Comparison of ENCODE assay signal across 8 mouse cellular contexts in the genomic region with DNA sequence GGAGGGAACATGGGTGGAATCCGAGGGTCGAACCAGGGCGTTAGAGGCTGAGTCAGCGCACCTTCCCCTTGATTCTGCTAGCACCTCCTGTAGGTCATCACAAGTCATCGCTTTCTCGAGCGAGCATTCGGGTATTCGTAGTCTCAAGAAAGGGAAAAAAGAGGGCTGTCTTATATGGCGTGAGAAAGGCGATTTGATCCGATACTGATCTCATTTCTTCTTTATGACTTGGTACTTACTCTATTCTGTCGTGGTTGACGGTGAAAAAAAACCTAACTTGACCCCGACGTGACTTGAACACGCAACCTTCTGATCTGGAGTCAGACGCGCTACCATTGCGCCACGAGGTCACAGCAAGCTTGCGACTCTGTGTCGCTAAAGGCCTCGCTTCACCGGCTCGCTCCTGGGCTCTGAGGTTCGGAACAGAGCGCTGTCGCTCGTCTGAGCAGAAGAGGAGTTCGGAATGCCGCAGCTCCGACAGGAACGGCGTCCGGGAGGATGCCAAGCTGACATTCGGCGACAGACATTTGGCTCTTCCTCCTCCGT. TPM values are rescaled to one million over a fixed set of nuclear protein-coding genes. Genes with fewer than 3 reads are reported as not detected.
DNase-seq lines count a peak whose midpoint lies in the region; ATAC-seq and TF ChIP-seq lines count a peak whose summit lies in the region.

No protein-coding gene starts in this region.

- H3K4me2 ChIP-seq in forebrain, postnatal 0 days (ENCODE audit: low read depth): peak overlapping the region; percentile 52
- H3K4me2 ChIP-seq in neural tube, embryonic 14.5 days (ENCODE audit: low read depth, low read length): peak overlapping the region; percentile 50

- DNase-seq in MEL (ENCODE audit: low read depth, low spot score): peak; percentile 96
- DNase-seq in cerebellum, adult 2 months: peak; percentile 93 to 99
- DNase-seq in forebrain, postnatal 0 days: peak; percentile 96
- peak; percentile 99 for DNase-seq in heart, postnatal 36 days
- peak; percentile 94 to 99 for DNase-seq in layer of hippocampus, adult 18-20 months (ENCODE audit: low spot score in 2 of 2)
- peak; percentile 93 for DNase-seq in lung, adult 18-20 months

- peak overlapping the region; percentile 59 to 63 for H3K4me3 ChIP-seq in MEL (ENCODE audit: control insufficient read depth in 1 of 2, insufficient read depth in 1 of 2, low read depth in 2 of 2, low read length in 2 of 2)
- peak overlapping the region; percentile 95 for H3K4me3 ChIP-seq in cerebellum, adult 2 months (replicated peaks; ENCODE audit: insufficient read depth, low read depth, low read length)
- peak overlapping the region; percentile 48 for H3K4me3 ChIP-seq in forebrain, postnatal 0 days (ENCODE audit: low read depth, low read length)
- peak overlapping the region; percentile 56 for H3K4me3 ChIP-seq in neural tube, embryonic 14.5 days (ENCODE audit: low read depth, low read length)
- H3K4me3 ChIP-seq in testis, adult 2 months (ENCODE audit: control insufficient read depth, low read depth, low read length): peak overlapping the region; percentile 83

- ATAC-seq in forebrain, postnatal 0 days: peak; percentile 92
- peak; percentile 95 for ATAC-seq in neural tube, embryonic 14.5 days (ENCODE audit: low read depth)

- no peaks in the 10 kb centered on the region for H3K9me3 ChIP-seq in MEL (replicated peaks; ENCODE audit: insufficient read depth, low read length)
- no peaks in the 10 kb centered on the region for H3K9me3 ChIP-seq in forebrain, postnatal 0 days (ENCODE audit: low read length)
- H3K9me3 ChIP-seq in neural tube, embryonic 14.5 days (ENCODE audit: control insufficient read depth, low read length): no peaks in the 10 kb centered on the region

- H3K27ac ChIP-seq in MEL (ENCODE audit: control insufficient read depth, low read depth, low read length): peak overlapping the region; percentile 47
- H3K27ac ChIP-seq in cerebellum, adult 2 months (ENCODE audit: insufficient read depth, low read length): peak overlapping the region; percentile 99
- H3K27ac ChIP-seq in forebrain, postnatal 0 days (ENCODE audit: low read depth, low read length): peak overlapping the region; percentile 94
- peak overlapping the region; percentile 93 for H3K27ac ChIP-seq in neural tube, embryonic 14.5 days (ENCODE audit: low read depth, low read length)
- H3K27ac ChIP-seq in testis, adult 2 months (ENCODE audit: control insufficient read depth, insufficient read depth, low read depth, low read length): peak overlapping the region; percentile 56

- H3K9ac ChIP-seq in MEL (ENCODE audit: control insufficient read depth, low read depth, low read length, poor library complexity, severe bottlenecking): peak overlapping the region; percentile 66
- H3K9ac ChIP-seq in forebrain, postnatal 0 days: peak overlapping the region; percentile 66
- H3K9ac ChIP-seq in neural tube, embryonic 14.5 days (replicated peaks; ENCODE audit: low read depth, low read length): peak overlapping the region; percentile 59

- TF ChIP-seq CTCF in MEL (IDR thresholded peaks at IDR 0.05 in 2 of 3, conservative IDR thresholded peaks at IDR 0.05 in 1 of 3; ENCODE audit: control insufficient read depth in 1 of 3, insufficient read depth in 1 of 3, low read depth in 2 of 3, low read length in 3 of 3, poor library complexity in 1 of 3, severe bottlenecking in 1 of 3): peak; percentile 55 to 69 (median 66)
- TF ChIP-seq CTCF in cerebellum, adult 2 months (IDR thresholded peaks at IDR 0.05; ENCODE audit: borderline replicate concordance, insufficient read depth, low read depth, low read length): peak; percentile 62
- TF ChIP-seq CTCF in forebrain, postnatal 0 days (IDR thresholded peaks at IDR 0.05; ENCODE audit: low read depth): peak; percentile 53
- TF ChIP-seq CTCF in testis, adult 2 months (IDR thresholded peaks at IDR 0.05; ENCODE audit: control insufficient read depth, insufficient read depth, insufficient replicate concordance, low read depth, low read length): no peak; the same call in 1 of the 2 replicates

- no peak for TF ChIP-seq EP300 in MEL (IDR thresholded peaks at IDR 0.05; ENCODE audit: low read depth in 1 of 2, low read length in 2 of 2)

- H3K4me1 ChIP-seq in MEL (ENCODE audit: control insufficient read depth in 1 of 2, insufficient read depth in 2 of 2, low read length in 2 of 2): peaks cover 0 to 13% of the 10 kb centered on the region in 2 experiments; a peak in 3 of 4 replicates
- peaks cover 4% of the 10 kb centered on the region; the same call in 1 of the 2 replicates for H3K4me1 ChIP-seq in cerebellum, adult 2 months (ENCODE audit: control insufficient read depth, insufficient read depth, low read length)
- H3K4me1 ChIP-seq in forebrain, postnatal 0 days (ENCODE audit: insufficient read depth): no peaks in the 10 kb centered on the region
- no peaks in the 10 kb centered on the region for H3K4me1 ChIP-seq in neural tube, embryonic 14.5 days (ENCODE audit: control insufficient read depth, insufficient read depth, low read length)
- no peaks in the 10 kb centered on the region; the same call in 1 of the 2 replicates for H3K4me1 ChIP-seq in testis, adult 2 months (ENCODE audit: control insufficient read depth, insufficient read depth, low read length)

- H3K27me3 ChIP-seq in MEL (ENCODE audit: control insufficient read depth in 1 of 2, insufficient read depth in 2 of 2, low read length in 2 of 2): no peaks in the 10 kb centered on the region
- no peaks in the 10 kb centered on the region for H3K27me3 ChIP-seq in cerebellum, adult 2 months (ENCODE audit: control insufficient read depth, insufficient read depth, low read length)
- no peaks in the 10 kb centered on the region for H3K27me3 ChIP-seq in forebrain, postnatal 0 days (ENCODE audit: insufficient read depth, low read length)
- no peaks in the 10 kb centered on the region for H3K27me3 ChIP-seq in neural tube, embryonic 14.5 days (ENCODE audit: control insufficient read depth, insufficient read depth, low read length)
- no peaks in the 10 kb centered on the region for H3K27me3 ChIP-seq in testis, adult 2 months (ENCODE audit: control insufficient read depth, insufficient read depth, low read length)

- peak; percentile 9 for TF ChIP-seq RAD21 in MEL (IDR thresholded peaks at IDR 0.05; ENCODE audit: low read depth, low read length)

- no peak for TF ChIP-seq POLR2A in MEL (IDR thresholded peaks at IDR 0.05; ENCODE audit: control insufficient read depth in 1 of 2, insufficient read depth in 1 of 2, low read depth in 1 of 2, low read length in 2 of 2, poor library complexity in 1 of 2)
- peak; percentile 88 for TF ChIP-seq POLR2A in cerebellum, adult 2 months (IDR thresholded peaks at IDR 0.05; ENCODE audit: borderline replicate concordance, insufficient read depth, low read length)
- peak; percentile 15; the same call in 1 of the 2 replicates for TF ChIP-seq POLR2A in testis, adult 2 months (IDR thresholded peaks at IDR 0.05; ENCODE audit: control insufficient read depth, low read depth, low read length)

- intact Hi-C loops in heart, postnatal 36 days (cut with DNase I): loop anchor here (2.0 to 5.0 kb wide), 2 partner anchors 87 to 230 kb away; partner anchors contain the start of genes Mapk7 and Usp22

- H3K36me3 ChIP-seq in MEL (ENCODE audit: control insufficient read depth in 1 of 2, insufficient read depth in 2 of 2, low read length in 2 of 2): peaks cover 0 to 13% of the 10 kb centered on the region in 2 experiments; a peak in 1 of 4 replicates
- no peaks in the 10 kb centered on the region for H3K36me3 ChIP-seq in forebrain, postnatal 0 days (ENCODE audit: insufficient read depth)
- no peaks in the 10 kb centered on the region for H3K36me3 ChIP-seq in neural tube, embryonic 14.5 days (ENCODE audit: control insufficient read depth, insufficient read depth, low read length)
- H3K36me3 ChIP-seq in testis, adult 2 months (ENCODE audit: control insufficient read depth, insufficient read depth, low read length): no peaks in the 10 kb centered on the region

- whole genome bisulfite sequencing in cerebellum, adult 2 months: under 1% methylated on average over 39 of the region's 39 CpGs
- 1% methylated on average over 39 of the region's 39 CpGs for WGBS in forebrain, postnatal 0 days
- WGBS in neural tube, embryonic 14.5 days: 2% methylated on average over 39 of the region's 39 CpGs

- H3K79me2 ChIP-seq in MEL (ENCODE audit: control insufficient read depth, insufficient read depth, low read length, poor library complexity): no peaks in the 10 kb centered on the region; the same call in 1 of the 2 replicates

TF ChIP-seq in MEL, 35 proteins besides CTCF, POLR2A, EP300 and RAD21 (continues in another document):
- TF ChIP-seq UBTF (IDR thresholded peaks at IDR 0.05; ENCODE audit: borderline replicate concordance, insufficient read depth, low read depth, low read length) (no peak), MEF2A (IDR thresholded peaks at IDR 0.05; ENCODE audit: extremely low read depth, insufficient replicate concordance, low read depth, low read length, poor library complexity, severe bottlenecking) (no peak), ZC3H11A (IDR thresholded peaks at IDR 0.05; ENCODE audit: low read depth, low read length) (peak; percentile 15; the same call in 1 of the 2 replicates), NRF1 (IDR thresholded peaks at IDR 0.05; ENCODE audit: insufficient read depth, low read depth, low read length, poor library complexity, severe bottlenecking) (no peak; the same call in 1 of the 2 replicates)

RNA-seq across cellular contexts. Expression of gene Slc47a1, which starts 29.6 kb away (rescaled TPM):
- 0.04 TPM in 1 of 2 replicates, not detected in the other for total RNA-seq in MEL (2012; rRNA removed)
- polyA plus RNA-seq in MEL (2012; ENCODE audit: insufficient read depth in 1 of 2, insufficient read length in 2 of 2, low read depth in 1 of 2, low replicate concordance in 2 of 2, missing spikeins in 1 of 2): not detected
- polyA plus RNA-seq in cerebellum, adult 2 months (2012; rRNA removed): 1.00 and 2.7 TPM in 2 replicates
- total RNA-seq in forebrain, postnatal 0 days (2014; rRNA removed): 1.5 and 2.3 TPM in 2 replicates
- 0.75 and 1.3 TPM in 2 replicates for polyA plus RNA-seq in forebrain, postnatal 0 days (2015; fragmentation: Nextera tagmentation; extraction: Ambion mirVana)
- total RNA-seq in heart, postnatal 36 days (2021): 10 to 100 TPM; 28.5 to 30.5 TPM
- 1 to 10 TPM; 1.2 TPM for total RNA-seq in layer of hippocampus, adult 18-20 months (2021)
- polyA plus RNA-seq in neural tube, embryonic 14.5 days (2014; fragmentation: Nextera tagmentation; extraction: Ambion mirVana): 0.19 TPM in 1 of 2 replicates, not detected in the other
- polyA plus RNA-seq in testis, adult 2 months (2012; rRNA removed): 0.82 and 1.4 TPM in 2 replicates

RNA-seq across cellular contexts. Expression of gene Rnf112, which starts 46.2 kb away (rescaled TPM):
- total RNA-seq in MEL (2012; rRNA removed): not detected in 2 replicates
- not detected for polyA plus RNA-seq in MEL (2012; ENCODE audit: insufficient read depth in 1 of 2, insufficient read length in 2 of 2, low read depth in 1 of 2, low replicate concordance in 2 of 2, missing spikeins in 1 of 2)
- polyA plus RNA-seq in cerebellum, adult 2 months (2012; rRNA removed): 538 and 626 TPM in 2 replicates
- 85.9 and 91.3 TPM in 2 replicates for total RNA-seq in forebrain, postnatal 0 days (2014; rRNA removed)
- 17.4 and 27.3 TPM in 2 replicates for polyA plus RNA-seq in forebrain, postnatal 0 days (2015; fragmentation: Nextera tagmentation; extraction: Ambion mirVana)
- not detected for total RNA-seq in heart, postnatal 36 days (2021)
- total RNA-seq in layer of hippocampus, adult 18-20 months (2021): 100 to 1,000 TPM; 449 to 457 TPM
- 7.2 and 9.3 TPM in 2 replicates for polyA plus RNA-seq in neural tube, embryonic 14.5 days (2014; fragmentation: Nextera tagmentation; extraction: Ambion mirVana)
- 18.2 and 18.4 TPM in 2 replicates for polyA plus RNA-seq in testis, adult 2 months (2012; rRNA removed)

Comparison
In these comparisons a context has a peak if more than half of its experiments do, and no peak if none do; other contexts are left out.
1. Peak in every context shown above with its lines: DNase-seq, ATAC-seq, H3K4me3 ChIP-seq and H3K27ac ChIP-seq.
2. H3K27ac ChIP-seq: peak in every context shown above with its lines; median percentile 99 in cerebellum, adult 2 months; 94 in forebrain, postnatal 0 days; 93 in neural tube, embryonic 14.5 days; 56 in testis, adult 2 months; 47 in MEL.
3. POLR2A ChIP-seq: peak in cerebellum, adult 2 months (single experiment) and testis, adult 2 months (single experiment); none in MEL (0 of 2).
4. RNA of gene Rnf112, which starts 46.2 kb away (polyA plus RNA-seq): 538 to 626 TPM in cerebellum, adult 2 months; 17.4 to 27.3 TPM in forebrain, postnatal 0 days, 18.2 to 18.4 TPM in testis, adult 2 months, 7.2 to 9.3 TPM in neural tube, embryonic 14.5 days and not detected in MEL; every median in the first group is over 10 times any median in the second.